Mouse (Mus musculus) C2C12 (cell line): ENCODE results near the gene Socs3.

Experiments
- CEBPB ChIP-seq: IDR thresholded peaks from one replicate; pipeline ENCODE4 v1.6.1; 2011; ENCODE audit warnings: low read depth, mild to moderate bottlenecking, control low read depth, moderate library complexity
- CTCF ChIP-seq: IDR thresholded peaks from one replicate; pipeline ENCODE4 v1.5.1; 2011; ENCODE audit not compliant: control insufficient read depth, insufficient read depth, insufficient read length
- USF1 ChIP-seq: IDR thresholded peaks from one replicate; pipeline ENCODE4 v1.6.1; 2011; ENCODE audit warnings: low read depth, mild to moderate bottlenecking, control low read depth, moderate library complexity

DNA sequence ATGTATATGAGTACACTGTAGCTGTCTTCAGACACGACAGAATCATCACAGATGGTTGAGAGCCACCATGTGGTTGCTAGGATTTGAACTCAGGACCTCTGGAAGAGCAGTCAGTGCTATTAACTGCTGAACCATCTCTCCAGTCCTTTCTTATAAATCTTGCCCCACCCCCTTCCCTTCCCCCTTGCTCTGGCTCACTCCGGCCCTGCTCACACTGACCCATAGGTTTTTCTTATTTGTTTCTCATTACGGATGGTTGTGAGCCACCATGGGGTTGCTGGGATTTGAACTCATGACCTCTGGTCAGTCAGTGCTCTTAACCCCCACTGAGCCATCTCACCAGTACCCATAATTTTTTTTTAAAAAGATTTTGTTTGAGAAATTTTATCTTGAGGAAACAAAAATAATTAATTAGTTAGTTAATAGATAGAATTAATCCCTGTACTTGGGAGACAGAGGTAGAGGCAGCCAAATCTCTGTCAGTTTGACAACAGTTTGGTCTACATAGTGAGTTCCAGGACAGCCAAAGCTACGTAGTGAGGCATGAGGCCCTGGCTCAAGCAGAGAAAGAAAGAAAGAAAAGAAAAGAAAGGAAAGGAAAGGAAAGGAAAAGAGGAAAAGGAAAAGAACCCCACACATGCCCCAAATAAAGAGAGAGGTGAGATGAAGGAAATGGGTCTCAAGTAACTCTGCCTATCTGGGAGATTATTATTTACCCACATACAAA, 30.7 kb downstream of the Socs3 start:
- no peak for TF ChIP-seq CTCF
- TF ChIP-seq USF1, result no peak
- TF ChIP-seq CEBPB, result no peak
